ENCODE assay signal across 8 mouse cellular contexts in the genomic region with DNA sequence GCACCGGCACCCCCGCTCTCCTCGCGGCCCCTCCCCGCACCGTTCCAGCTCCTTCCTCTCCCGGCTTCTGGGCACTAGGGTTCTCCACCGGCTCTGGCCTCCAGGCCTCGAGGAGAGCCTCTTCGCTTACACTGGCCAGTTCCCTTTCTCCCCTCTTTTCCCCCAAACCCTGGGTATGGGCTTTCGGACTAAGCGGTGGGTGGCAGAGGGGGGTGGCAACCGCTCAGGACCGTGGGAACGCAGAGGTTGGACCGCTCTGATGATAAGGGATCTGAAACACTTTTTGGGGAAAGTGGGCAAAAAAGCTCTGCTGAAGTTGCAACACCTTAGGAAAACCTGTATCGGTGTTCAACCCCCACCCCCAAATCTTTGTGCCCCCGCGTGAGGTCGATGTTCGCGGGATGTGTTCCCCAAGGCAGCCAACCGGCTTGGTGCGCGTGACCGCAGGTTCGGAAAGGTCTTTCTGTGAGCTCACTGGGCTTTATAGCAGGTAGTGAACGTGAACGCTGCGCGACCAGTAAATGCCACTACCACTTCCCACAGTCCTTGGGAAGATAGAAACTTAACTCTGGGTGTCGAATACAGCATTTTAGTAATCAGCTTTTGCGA. TPM values are rescaled to one million over a fixed set of nuclear protein-coding genes. Genes with fewer than 3 reads are reported as not detected.
A peak's percentile ranks its signal among the peaks of the same experiment; 100 is the strongest.
DNase-seq lines count a peak whose midpoint lies in the region; ATAC-seq and TF ChIP-seq lines count a peak whose summit lies in the region.

No protein-coding gene starts in this region.

- H3K27ac ChIP-seq in embryonic facial prominence, embryonic 11.5 days (replicated peaks; ENCODE audit: low read depth, low read length) = peak overlapping the region; percentile 52; the same call in 1 of the 2 replicates
- H3K27ac ChIP-seq in lung, embryonic 14.5 days (ENCODE audit: low read depth) = peak overlapping the region; percentile 65; the same call in 1 of the 2 replicates
- peak overlapping the region; percentile 58 for H3K27ac ChIP-seq in olfactory bulb, adult 2 months (ENCODE audit: insufficient read depth, low read depth, low read length)

- peak; percentile 53 for ATAC-seq in activated CD4-positive, CD25-positive, alpha-beta regulatory T cell, adult 4 months
- ATAC-seq in embryonic facial prominence, embryonic 11.5 days (replicated peaks; ENCODE audit: insufficient number of reproducible peaks, low FRiP score, low TSS enrichment, low read depth) = no peak; the same call in 1 of the 2 replicates
- no peak for ATAC-seq in lung, embryonic 14.5 days (ENCODE audit: insufficient read depth)

- TF ChIP-seq POLR2A in olfactory bulb, adult 2 months (IDR thresholded peaks at IDR 0.05; ENCODE audit: insufficient read depth, low read depth, low read length) = no peak

- H3K4me1 ChIP-seq in embryonic facial prominence, embryonic 11.5 days (ENCODE audit: control insufficient read depth, insufficient read depth, low read length) = peaks cover 2% of the 10 kb centered on the region; the same call in 1 of the 2 replicates
- 0 out of 2 replicates have a peak, but pooled peaks cover 2% of the 10 kb centered on the region for H3K4me1 ChIP-seq in lung, embryonic 14.5 days (ENCODE audit: insufficient read depth)
- H3K4me1 ChIP-seq in olfactory bulb, adult 2 months (ENCODE audit: control insufficient read depth, insufficient read depth, low read length) = peaks cover 6% of the 10 kb centered on the region

- no peaks in the 10 kb centered on the region for H3K9me3 ChIP-seq in embryonic facial prominence, embryonic 11.5 days (replicated peaks; ENCODE audit: control insufficient read depth, low read length)
- H3K9me3 ChIP-seq in lung, embryonic 14.5 days (ENCODE audit: low read depth, low read length) = no peaks in the 10 kb centered on the region

- H3K4me2 ChIP-seq in embryonic facial prominence, embryonic 11.5 days (ENCODE audit: low read depth, low read length) = peak overlapping the region; percentile 93
- peak overlapping the region; percentile 95 for H3K4me2 ChIP-seq in lung, embryonic 14.5 days

- H3K27me3 ChIP-seq in embryonic facial prominence, embryonic 11.5 days (ENCODE audit: control insufficient read depth, insufficient read depth, low read length) = peaks cover 4% of the 10 kb centered on the region
- peaks cover 22% of the 10 kb centered on the region; the same call in 1 of the 2 replicates for H3K27me3 ChIP-seq in lung, embryonic 14.5 days (ENCODE audit: insufficient read depth, low read length)

- TF ChIP-seq CTCF in lung, embryonic 14.5 days (IDR thresholded peaks at IDR 0.05; ENCODE audit: low read depth) = no peak
- TF ChIP-seq CTCF in olfactory bulb, adult 2 months (IDR thresholded peaks at IDR 0.05; ENCODE audit: insufficient read depth, low read depth, low read length) = peak; percentile 20; the same call in 1 of the 2 replicates

- intact Hi-C loops in heart, postnatal 10 days (cut with DNase I) = loop anchor here (2.0 to 10.0 kb wide), 4 partner anchors 85 to 325 kb away; no protein-coding TSS in a partner anchor

- H3K4me3 ChIP-seq in embryonic facial prominence, embryonic 11.5 days (ENCODE audit: low read depth, low read length) = peak overlapping the region; percentile 74
- H3K4me3 ChIP-seq in lung, embryonic 14.5 days (ENCODE audit: low read depth, low read length) = peak overlapping the region; percentile 75
- H3K4me3 ChIP-seq in olfactory bulb, adult 2 months (ENCODE audit: insufficient read depth, low read depth, low read length) = peak overlapping the region; percentile 81

- peak; percentile 37 to 75 for DNase-seq in adrenal gland, adult (ENCODE audit: inconsistent age in 2 of 2, low spot score in 1 of 2)
- no peak for DNase-seq in adrenal gland, adult 2 months
- DNase-seq in embryonic facial prominence, embryonic 11.5 days (ENCODE audit: low spot score) = peak; percentile 20
- peak; percentile 32 to 37 for DNase-seq in heart, postnatal 10 days
- DNase-seq in kidney, postnatal 25 days = peak; percentile 65 to 76
- peak; percentile 40 for DNase-seq in lung, embryonic 14.5 days

- no peaks in the 10 kb centered on the region; the same call in 1 of the 2 replicates for H3K36me3 ChIP-seq in embryonic facial prominence, embryonic 11.5 days (replicated peaks; ENCODE audit: control insufficient read depth, insufficient read depth, low read depth, low read length)
- H3K36me3 ChIP-seq in lung, embryonic 14.5 days (ENCODE audit: insufficient read depth) = no peaks in the 10 kb centered on the region

- H3K9ac ChIP-seq in embryonic facial prominence, embryonic 11.5 days (replicated peaks; ENCODE audit: low read length) = peak overlapping the region; percentile 74
- peak overlapping the region; percentile 73 for H3K9ac ChIP-seq in lung, embryonic 14.5 days

- WGBS in embryonic facial prominence, embryonic 11.5 days = under 1% methylated on average over 33 of the region's 33 CpGs
- under 1% methylated on average over 33 of the region's 33 CpGs for WGBS in lung, embryonic 14.5 days
- WGBS in olfactory bulb, adult 2 months = under 1% methylated on average over 33 of the region's 33 CpGs

RNA-seq across cellular contexts. Expression of gene Ppm1h, which starts 1.0 kb away (rescaled TPM):
- 10 to 100 TPM; 16.0 to 29.3 TPM for total RNA-seq in adrenal gland, adult 2 months (2021)
- 9.5 and 11.7 TPM in 2 replicates for polyA plus RNA-seq in adrenal gland, adult 2 months (2012; rRNA removed)
- 10 to 100 TPM; 37.4 to 45.1 TPM for polyA plus RNA-seq in activated CD4-positive, CD25-positive, alpha-beta regulatory T cell, adult 4 months (2017; shearing (Covaris generic))
- 4.5 and 5.4 TPM in 2 replicates for polyA plus RNA-seq in embryonic facial prominence, embryonic 11.5 days (2014; fragmentation: Nextera tagmentation; extraction: Ambion mirVana)
- total RNA-seq in heart, postnatal 10 days (2021) = 10 to 100 TPM; 10.1 to 10.2 TPM
- polyA plus RNA-seq in lung, embryonic 14.5 days (2014; fragmentation: Nextera tagmentation; extraction: Ambion mirVana) = 6.1 and 7.1 TPM in 2 replicates
- polyA plus RNA-seq in olfactory bulb, adult 2 months (2012; ENCODE audit: insufficient read depth, insufficient read length, low replicate concordance, missing spikeins) = 422 TPM in 1 of 2 replicates, not detected in the other
